Mouse (Mus musculus) lung, embryonic 15.5 days (tissue): ENCODE data around the gene Alg5. TPM values are rescaled to one million over a fixed set of nuclear protein-coding genes. Genes with fewer than 3 reads are reported as not detected.
"Not testable (repeated sequence)": the region's sequence is repeated elsewhere in the genome, so short reads cannot be mapped to it uniquely, and the experiment has no call there.

Experiments used
- ATAC-seq: fragments of 200-750 bp; cut with Nextera tagmentation; 2 replicates; pipeline ENCODE4 v1.8.0; 2017; ENCODE audit warnings: moderate number of reproducible peaks, borderline replicate concordance; ENCODE audit not compliant: low FRiP score, low TSS enrichment; ENCODE audit errors: extremely low read depth
- H3K27ac ChIP-seq: fragments of 300-500 bp; sonication (generic); 2 replicates; pipeline ENCODE4 v1.5.1; 2015; ENCODE audit warnings: moderate library complexity, mild to moderate bottlenecking, inconsistent platforms
- H3K27me3 ChIP-seq: fragments of 300-500 bp; sonication (generic); 2 replicates; pipeline ENCODE4 v1.6.1; 2015; ENCODE audit warnings: inconsistent platforms
- H3K36me3 ChIP-seq: fragments of 300-500 bp; sonication (generic); 2 replicates; pipeline ENCODE4 v1.6.1; 2015; ENCODE audit warnings: inconsistent platforms
- H3K4me1 ChIP-seq: fragments of 300-500 bp; sonication (generic); 2 replicates; pipeline ENCODE4 v1.6.1; 2015; ENCODE audit warnings: inconsistent platforms
- H3K4me2 ChIP-seq: fragments of 300-500 bp; sonication (generic); 2 replicates; pipeline ENCODE4 v1.6.1; 2015; ENCODE audit warnings: inconsistent platforms, mild to moderate bottlenecking, moderate library complexity
- H3K4me3 ChIP-seq: fragments of 300-500 bp; sonication (generic); 2 replicates; pipeline ENCODE4 v1.5.1; 2015; ENCODE audit warnings: mild to moderate bottlenecking, inconsistent platforms
- H3K9ac ChIP-seq: fragments of 300-500 bp; sonication (generic); 2 replicates; pipeline ENCODE4 v1.6.1; 2015; ENCODE audit warnings: inconsistent platforms
- H3K9me3 ChIP-seq: fragments of 300-500 bp; sonication (generic); 2 replicates; pipeline ENCODE4 v1.6.1; 2016; ENCODE audit warnings: inconsistent platforms
- WGBS: fragments of 180-500 bp; shearing (Covaris S2); methylation state at CpG from one replicate; pipeline ENCODE4 v1.1.7; 2015; 5-methylcytosine and 5-hydroxymethylcytosine counted together
- polyA plus RNA-seq: library from polyadenylated mRNA; unstranded; fragments of >200 nt; fragmentation: Nextera tagmentation; extraction: Ambion mirVana; gene quantifications from 2 replicates; pipeline ENCODE4 v1.2.1, GENCODE M21; 2015

Alg5 gene
- polyA plus RNA-seq, 1 experiment from 2014 or later, result 53.3 TPM

DNA sequence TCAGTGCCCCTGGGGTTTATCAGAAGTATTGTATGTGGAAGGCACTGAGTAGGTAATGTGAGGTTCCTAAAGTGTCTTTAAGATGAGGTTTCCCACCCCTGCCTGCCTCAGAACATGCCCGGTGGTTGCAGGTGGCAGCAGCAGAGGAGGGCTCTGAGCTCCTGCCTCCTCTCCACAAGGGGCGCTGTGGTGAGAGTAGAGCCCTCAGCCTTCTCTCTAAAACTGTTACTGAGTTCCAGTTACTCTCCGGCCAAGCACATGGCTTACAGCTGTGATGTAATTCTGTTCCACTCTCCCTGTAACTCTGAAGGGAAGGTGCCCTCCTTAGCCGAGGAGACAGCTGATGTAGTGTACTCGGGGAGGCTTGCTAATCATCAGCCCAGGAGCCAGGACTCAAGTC lies 10.5 kb downstream of the Alg5 start:
- peaks cover 96% of the 10 kb centered on the region for H3K36me3 ChIP-seq
- H3K27ac ChIP-seq, result no peak overlapping the region
- no peak overlapping the region for H3K4me2 ChIP-seq
- no peaks in the 10 kb centered on the region for H3K9me3 ChIP-seq
- no peak overlapping the region for H3K4me3 ChIP-seq
- no peaks in the 10 kb centered on the region for H3K27me3 ChIP-seq
- no peak overlapping the region for H3K9ac ChIP-seq
- no peak for ATAC-seq
- 63% methylated on average over 5 of the region's 5 CpGs for WGBS
- H3K4me1 ChIP-seq, result no peaks in the 10 kb centered on the region

DNA sequence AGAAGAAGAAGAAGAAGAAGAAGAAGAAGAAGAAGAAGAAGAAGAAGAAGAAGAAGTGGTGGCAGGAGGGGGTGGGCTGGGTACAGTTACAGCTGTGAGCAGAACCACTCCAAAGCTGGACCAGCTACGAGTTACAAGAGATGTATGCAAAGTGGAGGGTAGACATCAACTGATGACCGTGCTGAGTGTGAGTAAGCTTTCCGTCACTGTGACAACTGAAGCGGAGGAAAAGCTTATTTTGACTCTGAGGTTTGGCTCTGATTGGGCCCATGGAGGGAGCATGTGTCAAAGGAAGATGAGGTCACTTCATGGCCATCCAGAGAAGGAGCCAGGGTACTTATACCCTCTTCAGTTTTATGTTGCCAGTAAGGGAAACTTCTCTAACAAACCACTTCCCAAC lies 18.1 kb downstream of the Alg5 start:
- no peak for ATAC-seq
- H3K4me2 ChIP-seq, result no peak overlapping the region

DNA sequence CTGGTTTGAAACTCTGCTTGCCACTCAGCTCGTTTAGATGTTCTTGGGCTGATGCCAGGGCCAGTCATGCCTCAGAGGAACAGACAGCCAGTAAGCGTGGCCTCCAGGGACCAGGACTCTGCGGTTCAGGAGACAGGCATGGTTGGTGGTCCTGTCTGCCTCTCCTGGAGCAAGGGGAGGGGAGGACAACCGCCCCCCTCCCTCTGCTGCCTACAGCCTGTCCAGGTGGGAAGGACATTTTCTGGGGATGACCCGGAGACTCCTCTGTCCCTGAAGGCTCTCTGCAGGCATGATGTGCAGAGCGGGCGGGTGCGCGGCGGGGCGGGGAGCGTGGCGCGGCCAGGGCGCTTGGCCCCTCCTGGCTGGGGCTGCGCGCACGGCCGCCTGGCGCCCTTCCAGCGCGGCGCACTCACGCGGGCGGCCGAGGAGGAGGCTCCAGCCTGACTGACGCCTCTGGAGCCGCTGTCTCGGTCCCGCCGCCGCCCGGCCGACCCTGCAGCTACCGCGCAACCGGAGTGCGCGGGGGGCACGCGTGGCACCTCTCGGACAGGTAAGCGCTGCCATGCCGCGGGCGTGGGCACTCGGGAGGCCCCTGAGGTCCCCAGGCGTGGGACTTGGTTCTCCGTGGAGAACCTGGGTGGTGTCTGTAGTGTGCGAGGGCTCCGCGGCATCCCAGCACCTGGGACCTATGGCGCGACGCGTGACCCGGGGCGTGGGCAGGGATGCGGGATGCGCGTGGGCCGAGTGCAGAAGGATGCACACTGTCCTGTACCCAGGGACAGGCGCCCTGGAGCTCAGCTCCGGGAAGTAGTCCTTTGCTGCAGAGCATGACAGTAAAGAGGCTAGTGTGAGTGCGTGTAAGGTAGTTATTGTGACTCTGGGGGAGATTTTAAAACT lies 20.1 kb downstream of the Alg5 start, which contains the start of gene Smad9:
Gene Smad9, plus strand, starts transcription at position 438 of the 897 bp plus-strand sequence.
- no peaks in the 10 kb centered on the region for H3K9me3 ChIP-seq

More for the DNA sequence above, 18.1 kb downstream of the Alg5 start:
- H3K9me3 ChIP-seq, result no peaks in the 10 kb centered on the region
- H3K36me3 ChIP-seq, result peaks cover 32% of the 10 kb centered on the region
- H3K27ac ChIP-seq, result no peak overlapping the region
- H3K27me3 ChIP-seq, result no peaks in the 10 kb centered on the region
- no peak overlapping the region for H3K9ac ChIP-seq
- H3K4me1 ChIP-seq, result peaks cover 35% of the 10 kb centered on the region
- 71% methylated on average over 4 of the region's 4 CpGs for WGBS
- H3K4me3 ChIP-seq, result no peak overlapping the region

DNA sequence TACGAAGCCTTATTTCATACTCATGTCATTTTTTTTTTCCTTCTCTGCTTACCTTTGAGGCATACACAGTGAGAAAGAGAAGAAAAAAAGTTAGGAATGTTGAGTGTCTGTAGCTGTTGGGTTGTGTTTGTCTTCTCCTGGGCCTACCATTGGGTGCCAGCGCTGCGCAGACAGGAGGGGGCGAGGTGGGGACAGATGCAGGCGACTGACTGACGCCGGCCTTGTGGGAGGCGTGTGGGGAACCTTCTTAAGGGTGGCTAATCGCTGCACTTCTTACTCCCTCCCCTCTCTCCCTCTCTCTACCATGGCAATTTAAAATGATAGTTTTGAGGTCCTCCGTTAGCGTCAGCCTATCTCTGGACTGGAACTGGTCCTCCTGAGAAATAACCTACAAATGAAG lies 20.7 kb downstream of the Alg5 start:
- H3K9me3 ChIP-seq, result no peaks in the 10 kb centered on the region
- H3K4me2 ChIP-seq, result peak overlapping the region; percentile 98
- under 1% methylated on average over 11 of the region's 11 CpGs for WGBS
- H3K9ac ChIP-seq, result peak overlapping the region; percentile 63
- peak overlapping the region; percentile 64 for H3K4me3 ChIP-seq
- H3K36me3 ChIP-seq, result peaks cover 5% of the 10 kb centered on the region
- no peaks in the 10 kb centered on the region for H3K27me3 ChIP-seq
- peaks cover 48% of the 10 kb centered on the region for H3K4me1 ChIP-seq
- ATAC-seq, result peak; percentile 61
- peak overlapping the region; percentile 83 for H3K27ac ChIP-seq

More for the DNA sequence above, 20.1 kb downstream of the Alg5 start, which contains the start of gene Smad9:
- peak; percentile 90 for ATAC-seq
- Histone ChIP-seq H3K27ac (peak within 1 kb of the TSS; percentile 83), H3K9ac (peak within 1 kb of the TSS; percentile 63), H3K4me2 (peak within 1 kb of the TSS; percentile 98), H3K4me3 (peak within 1 kb of the TSS; percentile 64), H3K4me1 (peaks cover 42% of the 10 kb centered on the region), H3K36me3 (peaks cover 12% of the 10 kb centered on the region), H3K27me3 (no peaks in the 10 kb centered on the region)
- WGBS, result under 1% methylated on average over 51 of the region's 66 CpGs

GRCm38 (mm10) chr3:54757446-54757845 lies 22.1 kb downstream of the Alg5 start:
- no peaks in the 10 kb centered on the region; the same call in 1 of the 2 replicates for H3K9me3 ChIP-seq
- H3K4me1 ChIP-seq, result peaks cover 53% of the 10 kb centered on the region
- no peak overlapping the region for H3K9ac ChIP-seq
- ATAC-seq, result no peak
- H3K27ac ChIP-seq, result no peak overlapping the region
- no peaks in the 10 kb centered on the region for H3K36me3 ChIP-seq
- H3K4me3 ChIP-seq, result no peak overlapping the region
- peak overlapping the region; percentile 98 for H3K4me2 ChIP-seq
- WGBS, result 55% methylated on average over 8 of the region's 8 CpGs
- no peaks in the 10 kb centered on the region for H3K27me3 ChIP-seq

DNA sequence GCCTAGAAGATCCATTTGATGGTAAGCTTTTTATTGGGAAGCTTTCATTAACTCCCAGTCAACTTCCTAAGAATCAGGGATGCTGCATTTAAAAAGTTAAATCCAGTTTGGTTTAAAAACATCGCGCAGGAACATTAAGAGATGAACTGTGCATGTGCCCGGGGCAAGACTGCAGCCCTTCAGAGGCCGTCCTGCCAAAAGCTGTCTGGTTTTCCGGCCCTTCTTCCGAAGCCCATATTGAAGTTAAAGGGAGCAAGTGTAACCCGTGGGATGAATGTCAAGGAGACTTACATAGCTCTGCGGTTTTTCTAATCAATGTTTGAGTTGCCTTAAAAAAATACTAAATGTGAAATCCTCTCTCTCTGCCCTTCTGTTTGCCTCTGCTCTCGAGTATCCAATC lies 23.9 kb downstream of the Alg5 start:
- 57% methylated on average over 9 of the region's 9 CpGs for WGBS

GRCm38 (mm10) chr3:54760321-54761115 lies 25.2 kb downstream of the Alg5 start:
- ATAC-seq, result no peak
- no peak overlapping the region for H3K27ac ChIP-seq
- no peaks in the 10 kb centered on the region for H3K27me3 ChIP-seq
- H3K4me2 ChIP-seq, result no peak overlapping the region
- H3K36me3 ChIP-seq, result no peaks in the 10 kb centered on the region
- H3K9ac ChIP-seq, result no peak overlapping the region
- H3K4me3 ChIP-seq, result no peak overlapping the region
- 36% methylated on average over 15 of the region's 15 CpGs for WGBS
- H3K9me3 ChIP-seq, result no peaks in the 10 kb centered on the region; the same call in 1 of the 2 replicates
- peaks cover 49% of the 10 kb centered on the region for H3K4me1 ChIP-seq

More for the DNA sequence above, 23.9 kb downstream of the Alg5 start:
- no peak overlapping the region for H3K4me3 ChIP-seq
- no peak overlapping the region for H3K4me2 ChIP-seq
- H3K27me3 ChIP-seq, result no peaks in the 10 kb centered on the region
- no peak overlapping the region for H3K9ac ChIP-seq
- H3K9me3 ChIP-seq, result no peaks in the 10 kb centered on the region; the same call in 1 of the 2 replicates
- no peak for ATAC-seq
- H3K36me3 ChIP-seq, result no peaks in the 10 kb centered on the region
- H3K27ac ChIP-seq, result no peak overlapping the region
- peaks cover 58% of the 10 kb centered on the region for H3K4me1 ChIP-seq

DNA sequence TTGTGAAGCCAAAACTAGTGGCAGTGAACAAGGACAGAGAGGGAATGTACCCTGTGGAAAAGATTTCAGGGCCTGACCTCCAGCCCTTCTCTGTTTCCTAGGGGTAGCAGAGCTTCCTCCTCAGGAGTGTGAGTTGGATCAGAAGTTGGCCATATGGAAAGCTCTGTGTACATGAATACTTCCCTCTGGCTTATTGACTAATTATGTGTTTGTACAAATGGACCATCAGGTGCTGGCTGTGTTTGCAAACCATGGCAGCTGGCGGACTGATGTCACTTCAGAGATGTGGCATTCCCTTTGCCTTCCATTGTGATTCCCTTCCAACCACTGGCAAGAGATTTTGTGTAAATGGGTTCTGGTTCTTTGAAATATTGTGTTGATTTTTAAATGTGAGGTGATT lies 25.9 kb downstream of the Alg5 start:
- Histone ChIP-seq H3K4me1 (peaks cover 45% of the 10 kb centered on the region), H3K4me3 (no peak overlapping the region), H3K27ac (no peak overlapping the region), H3K9me3 (no peaks in the 10 kb centered on the region; the same call in 1 of the 2 replicates), H3K36me3 (no peaks in the 10 kb centered on the region), H3K27me3 (no peaks in the 10 kb centered on the region), H3K9ac (no peak overlapping the region), H3K4me2 (no peak overlapping the region)
- ATAC-seq, result peak; percentile 44; the same call in 1 of the 2 replicates
- WGBS, result 36% methylated on average over 1 of the region's 1 CpGs

- ATAC-seq, result no peak
Measured at GRCm38 (mm10) chr3:54764418-54764817, 29.1 kb downstream of the Alg5 start.

GRCm38 (mm10) chr3:54765521-54765920 lies 30.2 kb downstream of the Alg5 start:
- H3K27me3 ChIP-seq, H3K27ac ChIP-seq, H3K9me3 ChIP-seq, H3K9ac ChIP-seq, H3K36me3 ChIP-seq, H3K4me2 ChIP-seq, H3K4me3 ChIP-seq, ATAC-seq: not testable (repeated sequence)
- WGBS, result 89% methylated on average over 6 of the region's 6 CpGs
- peaks cover 15% of the 10 kb centered on the region for H3K4me1 ChIP-seq

More at GRCm38 (mm10) chr3:54764418-54764817, 29.1 kb downstream of the Alg5 start:
- peak overlapping the region; percentile 40 for H3K4me2 ChIP-seq
- peaks cover 20% of the 10 kb centered on the region for H3K4me1 ChIP-seq
- 55% methylated on average over 18 of the region's 18 CpGs for WGBS
- no peaks in the 10 kb centered on the region for H3K36me3 ChIP-seq
- peak overlapping the region; percentile 23 for H3K4me3 ChIP-seq
- H3K9me3 ChIP-seq, result no peaks in the 10 kb centered on the region; the same call in 1 of the 2 replicates
- no peaks in the 10 kb centered on the region for H3K27me3 ChIP-seq
- H3K9ac ChIP-seq, result no peak overlapping the region
- H3K27ac ChIP-seq, result no peak overlapping the region

DNA sequence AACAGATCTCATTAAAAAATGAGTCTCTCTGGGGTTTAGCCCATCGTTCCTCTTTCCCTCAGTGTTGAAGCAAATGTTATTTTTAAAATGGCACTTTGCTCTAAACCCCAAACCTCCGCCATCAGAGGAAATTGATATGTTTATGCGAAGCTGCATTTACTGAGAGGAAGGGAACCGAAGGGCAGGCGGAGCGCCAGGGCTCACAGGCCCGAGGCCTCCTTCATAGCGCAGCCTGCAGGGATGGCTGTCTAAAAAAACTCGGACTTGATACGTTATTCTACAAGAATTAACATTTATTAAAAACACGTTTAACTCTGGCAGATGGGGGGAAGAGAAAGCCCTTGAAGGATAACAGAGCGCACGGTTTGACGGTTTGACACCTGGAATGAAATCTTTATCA lies 30.7 kb downstream of the Alg5 start:
- Histone ChIP-seq H3K4me3 (no peak overlapping the region), H3K9me3 (no peaks in the 10 kb centered on the region; the same call in 1 of the 2 replicates), H3K4me2 (no peak overlapping the region; the same call in 1 of the 2 replicates), H3K36me3 (no peaks in the 10 kb centered on the region), H3K9ac (no peak overlapping the region), H3K27ac (peak overlapping the region; percentile 31; the same call in 1 of the 2 replicates), H3K27me3 (no peaks in the 10 kb centered on the region), H3K4me1 (peaks cover 10% of the 10 kb centered on the region)
- ATAC-seq, result no peak
- 48% methylated on average over 14 of the region's 14 CpGs for WGBS
